Mouse (Mus musculus): Measurements from ENCODE around the gene Alk.

The Alk gene

GRCm38 (mm10) chr17:72039176-72039948 is 565.1 kb downstream of the Alk start:
- in situ Hi-C loops (cut with MboI, MseI), result no loop called here

- in situ Hi-C loops (cut with MboI, MseI), result no loop called here
Measured at GRCm38 (mm10) chr17:72038371-72038770, 566.1 kb downstream of the Alk start.

- in situ Hi-C loops (cut with MboI, MseI), result no loop called here
Measured at GRCm38 (mm10) chr17:72030672-72031071, 573.8 kb downstream of the Alk start.

- in situ Hi-C loops (cut with MboI, MseI), result loop anchor here in 1 of 2 experiments (5.0 kb wide), 1 partner anchor 104 kb away; no protein-coding TSS in a partner anchor
Measured at GRCm38 (mm10) chr17:72023323-72023722, 581.1 kb downstream of the Alk start.

GRCm38 (mm10) chr17:72021733-72022669 is 582.4 kb downstream of the Alk start:
- in situ Hi-C loops (cut with MboI, MseI), result loop anchor here in 1 of 2 experiments (5.0 kb wide), 1 partner anchor 105 kb away; no protein-coding TSS in a partner anchor

- in situ Hi-C loops (cut with MboI, MseI), result no loop called here
Measured at GRCm38 (mm10) chr17:72017329-72017728, 587.1 kb downstream of the Alk start.

GRCm38 (mm10) chr17:72015253-72015652 is 589.2 kb downstream of the Alk start:
- in situ Hi-C loops (cut with MboI, MseI), result no loop called here

GRCm38 (mm10) chr17:72012775-72013174 is 591.7 kb downstream of the Alk start:
- in situ Hi-C loops (cut with MboI, MseI), result no loop called here

GRCm38 (mm10) chr17:72009836-72010235 is 594.6 kb downstream of the Alk start:
- in situ Hi-C loops (cut with MboI, MseI), result no loop called here

GRCm38 (mm10) chr17:72008389-72008788 is 596.0 kb downstream of the Alk start:
- in situ Hi-C loops (cut with MboI, MseI), result no loop called here

- in situ Hi-C loops (cut with MboI, MseI), result no loop called here
Measured at GRCm38 (mm10) chr17:72005365-72005764, 599.1 kb downstream of the Alk start.

- in situ Hi-C loops (cut with MboI, MseI), result no loop called here
Measured at GRCm38 (mm10) chr17:71999527-72000482, 604.6 kb downstream of the Alk start.

GRCm38 (mm10) chr17:71997680-71998079 is 606.7 kb downstream of the Alk start:
- in situ Hi-C loops (cut with MboI, MseI), result no loop called here

GRCm38 (mm10) chr17:71995539-71995938 is 608.9 kb downstream of the Alk start:
- in situ Hi-C loops (cut with MboI, MseI), result no loop called here

GRCm38 (mm10) chr17:71994144-71994543 is 610.3 kb downstream of the Alk start:
- in situ Hi-C loops (cut with MboI, MseI), result no loop called here

- in situ Hi-C loops (cut with MboI, MseI), result no loop called here
Measured at GRCm38 (mm10) chr17:71993011-71993410, 611.4 kb downstream of the Alk start.

GRCm38 (mm10) chr17:71991260-71991659 is 613.2 kb downstream of the Alk start:
- in situ Hi-C loops (cut with MboI, MseI), result no loop called here

- in situ Hi-C loops (cut with MboI, MseI), result no loop called here
Measured at GRCm38 (mm10) chr17:71990176-71990720, 614.2 kb downstream of the Alk start.

GRCm38 (mm10) chr17:71988736-71989569 is 615.5 kb downstream of the Alk start:
- in situ Hi-C loops (cut with MboI, MseI), result loop anchor here in 1 of 2 experiments (10.0 kb wide), 1 partner anchor 524 kb away; no protein-coding TSS in a partner anchor

- in situ Hi-C loops (cut with MboI, MseI), result loop anchor here in 1 of 2 experiments (10.0 kb wide), 1 partner anchor 522 kb away; no protein-coding TSS in a partner anchor
Measured at GRCm38 (mm10) chr17:71986998-71987397, 617.4 kb downstream of the Alk start.

Data from T-helper 17 cell (primary cell).